Mouse (Mus musculus): ENCODE measurements around the gene Cacng8.

- no peak for TF ChIP-seq POLR2A (IDR thresholded peaks at IDR 0.05; ENCODE audit: extremely low read depth, insufficient read depth, low read length)
- no peak for TF ChIP-seq CTCF (IDR thresholded peaks at IDR 0.05; ENCODE audit: low read depth, low read length)
Observed at GRCm38 (mm10) chr7:3397355-3397754, 6.9 kb downstream of the Cacng8 start.

Data from liver, adult 2 months (tissue).